Mouse (Mus musculus): Measurements from ENCODE around the gene Fam189a1. TPM values are rescaled to one million over a fixed set of nuclear protein-coding genes. Genes with fewer than 3 reads are reported as not detected.

Fam189a1 gene
- polyA plus RNA-seq, 1 experiment from 2014 or later = 13.1 TPM

DNA sequence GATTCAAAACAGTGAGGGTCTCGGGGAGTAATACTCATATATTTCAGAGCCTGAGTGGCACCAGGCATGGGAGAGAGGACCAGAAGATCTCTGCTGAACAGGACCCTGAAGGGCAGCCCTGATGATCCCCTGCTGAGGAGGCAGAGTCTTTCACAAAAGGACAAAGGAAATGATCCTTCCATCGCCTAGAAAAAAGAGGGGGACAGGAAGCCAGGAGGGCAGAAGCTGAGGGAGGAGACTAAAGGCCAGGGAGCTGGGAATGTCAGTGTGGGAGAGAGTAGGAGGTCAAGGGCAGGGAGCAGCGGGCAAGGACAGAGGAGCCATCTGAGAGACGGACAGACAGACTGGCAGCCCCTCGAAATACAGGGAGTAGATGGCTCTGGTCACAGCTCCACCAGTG, 91.7 kb downstream of the Fam189a1 start:
- Histone ChIP-seq H3K4me1 (ENCODE audit: control insufficient read depth, insufficient read depth, low read length) (no peaks in the 10 kb centered on the region; the same call in 1 of the 2 replicates), H3K9ac (replicated peaks; ENCODE audit: low read depth, low read length) (no peak overlapping the region), H3K27me3 (ENCODE audit: control insufficient read depth, insufficient read depth, low read length) (no peaks in the 10 kb centered on the region), H3K36me3 (ENCODE audit: control insufficient read depth, insufficient read depth, low read length) (no peaks in the 10 kb centered on the region), H3K4me2 (ENCODE audit: low read depth, low read length) (no peak overlapping the region), H3K9me3 (ENCODE audit: control insufficient read depth, low read length) (no peaks in the 10 kb centered on the region), H3K27ac (ENCODE audit: low read depth, low read length) (no peak overlapping the region), H3K4me3 (ENCODE audit: low read depth, low read length) (no peak overlapping the region)
- WGBS = 15% methylated on average over 5 of the region's 5 CpGs
- ATAC-seq (ENCODE audit: low read depth) = no peak

DNA sequence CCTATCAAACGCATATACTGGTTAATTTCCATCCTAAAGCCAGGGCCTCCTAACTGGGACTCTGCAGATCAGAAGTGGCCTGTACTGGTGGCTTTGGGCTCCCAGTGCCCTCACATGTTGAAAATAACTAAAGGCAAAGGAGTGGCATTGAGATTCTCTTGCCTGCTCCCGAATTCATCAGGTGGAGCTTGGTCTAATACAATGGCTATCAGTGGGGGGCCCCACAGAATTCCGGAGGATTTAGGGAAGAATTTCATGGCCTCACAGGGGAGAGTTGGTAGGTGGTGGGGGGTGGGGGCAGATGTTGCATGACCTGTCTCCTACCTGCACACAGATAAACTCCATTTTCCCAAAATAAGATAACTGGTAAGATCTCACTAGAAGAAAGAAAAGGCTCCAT, 92.3 kb downstream of the Fam189a1 start:
- Histone ChIP-seq H3K4me2 (ENCODE audit: low read depth, low read length) (no peak overlapping the region), H3K27ac (ENCODE audit: low read depth, low read length) (no peak overlapping the region), H3K4me3 (ENCODE audit: low read depth, low read length) (no peak overlapping the region), H3K27me3 (ENCODE audit: control insufficient read depth, insufficient read depth, low read length) (no peaks in the 10 kb centered on the region), H3K9ac (replicated peaks; ENCODE audit: low read depth, low read length) (no peak overlapping the region), H3K4me1 (ENCODE audit: control insufficient read depth, insufficient read depth, low read length) (no peaks in the 10 kb centered on the region; the same call in 1 of the 2 replicates), H3K36me3 (ENCODE audit: control insufficient read depth, insufficient read depth, low read length) (no peaks in the 10 kb centered on the region), H3K9me3 (ENCODE audit: control insufficient read depth, low read length) (no peaks in the 10 kb centered on the region)
- 19% methylated on average over 3 of the region's 3 CpGs for WGBS
- no peak for ATAC-seq (ENCODE audit: low read depth)

DNA sequence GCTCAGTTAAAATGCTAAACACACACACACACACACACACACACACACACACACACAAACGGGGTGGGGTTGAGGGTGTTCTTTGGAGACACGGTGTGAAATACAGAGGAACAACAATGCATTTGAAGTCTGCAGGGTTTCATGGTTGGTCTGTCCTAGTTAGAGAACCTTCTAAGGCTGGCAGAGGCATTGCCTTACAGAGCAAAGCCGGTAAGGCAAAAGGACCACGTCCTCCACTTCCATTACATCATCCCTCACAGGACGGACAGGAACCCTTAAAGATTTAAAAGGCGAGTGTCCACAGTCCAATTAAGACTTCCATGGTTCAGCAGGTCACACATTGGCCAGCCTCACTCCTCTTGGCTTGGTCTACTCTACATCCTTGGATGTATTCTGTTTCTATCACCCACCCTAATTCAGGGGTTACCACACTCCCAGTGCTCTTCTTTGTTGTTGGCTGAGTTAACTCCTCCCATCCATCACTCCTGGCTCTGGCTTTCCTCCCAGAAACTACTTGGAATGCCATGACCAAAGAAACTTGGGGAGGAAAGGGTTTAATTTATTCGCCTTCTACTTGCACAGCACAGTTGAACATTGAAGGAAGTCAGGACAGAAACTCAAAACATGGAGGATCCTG, 96.1 kb downstream of the Fam189a1 start:
- H3K9me3 ChIP-seq (ENCODE audit: control insufficient read depth, low read length) = no peaks in the 10 kb centered on the region
- no peaks in the 10 kb centered on the region for H3K4me1 ChIP-seq (ENCODE audit: control insufficient read depth, insufficient read depth, low read length)
- H3K27ac ChIP-seq (ENCODE audit: low read depth, low read length) = no peak overlapping the region
- no peak overlapping the region for H3K9ac ChIP-seq (replicated peaks; ENCODE audit: low read depth, low read length)
- H3K27me3 ChIP-seq (ENCODE audit: control insufficient read depth, insufficient read depth, low read length) = no peaks in the 10 kb centered on the region
- ATAC-seq (ENCODE audit: low read depth) = peak; percentile 65; the same call in 1 of the 2 replicates
- H3K4me3 ChIP-seq (ENCODE audit: low read depth, low read length) = no peak overlapping the region
- 65% methylated on average over 7 of the region's 7 CpGs for WGBS
- H3K4me2 ChIP-seq (ENCODE audit: low read depth, low read length) = no peak overlapping the region
- no peaks in the 10 kb centered on the region for H3K36me3 ChIP-seq (ENCODE audit: control insufficient read depth, insufficient read depth, low read length)

DNA sequence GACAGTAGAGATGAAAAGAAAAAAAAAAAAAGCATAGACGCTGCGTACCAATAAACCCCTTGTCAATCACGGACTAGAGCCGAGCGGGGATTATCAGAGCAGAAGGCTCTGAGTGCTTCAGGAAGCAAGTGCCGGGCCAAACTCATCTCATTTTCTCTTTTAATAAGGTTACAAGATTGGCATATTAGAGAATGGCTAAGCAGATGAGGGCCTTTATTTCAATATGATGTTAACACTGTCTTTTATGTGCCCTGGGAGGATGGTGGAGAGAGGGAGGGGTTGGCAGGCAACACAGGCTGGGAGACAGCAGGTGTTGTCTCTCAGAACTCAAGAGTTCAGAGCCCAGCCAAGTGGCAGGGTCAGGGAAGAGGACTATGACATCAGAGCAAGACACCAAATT, 99.5 kb downstream of the Fam189a1 start:
- ATAC-seq (ENCODE audit: low read depth) = no peak
- H3K27ac ChIP-seq (ENCODE audit: low read depth, low read length) = no peak overlapping the region
- H3K9ac ChIP-seq (replicated peaks; ENCODE audit: low read depth, low read length) = no peak overlapping the region
- 65% methylated on average over 6 of the region's 6 CpGs for WGBS
- H3K36me3 ChIP-seq (ENCODE audit: control insufficient read depth, insufficient read depth, low read length) = no peaks in the 10 kb centered on the region
- no peaks in the 10 kb centered on the region for H3K9me3 ChIP-seq (ENCODE audit: control insufficient read depth, low read length)
- H3K27me3 ChIP-seq (ENCODE audit: control insufficient read depth, insufficient read depth, low read length) = no peaks in the 10 kb centered on the region
- no peaks in the 10 kb centered on the region for H3K4me1 ChIP-seq (ENCODE audit: control insufficient read depth, insufficient read depth, low read length)
- H3K4me3 ChIP-seq (ENCODE audit: low read depth, low read length) = no peak overlapping the region
- H3K4me2 ChIP-seq (ENCODE audit: low read depth, low read length) = no peak overlapping the region

DNA sequence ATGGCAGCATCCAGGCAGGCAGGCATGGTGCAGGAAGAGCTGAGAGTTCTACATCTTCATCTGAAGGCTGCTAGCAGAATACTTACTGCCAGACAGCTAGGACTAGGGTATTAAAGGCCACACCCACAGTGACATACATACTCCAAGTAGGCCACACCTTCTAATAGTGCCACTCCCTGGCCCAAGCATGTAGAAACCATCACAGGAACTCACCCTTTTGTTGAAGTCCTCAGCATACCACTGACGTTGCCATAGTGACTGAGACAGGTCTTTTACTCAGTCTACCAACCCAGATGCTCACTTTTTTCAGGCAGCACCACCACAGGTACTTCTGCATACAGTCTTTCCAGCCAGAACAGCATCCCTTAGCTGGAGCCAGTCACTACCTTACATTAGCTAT, 104.4 kb downstream of the Fam189a1 start:
- 68% methylated on average over 1 of the region's 1 CpGs for WGBS
- no peak overlapping the region for H3K9ac ChIP-seq (replicated peaks; ENCODE audit: low read depth, low read length)
- no peak overlapping the region for H3K4me2 ChIP-seq (ENCODE audit: low read depth, low read length)
- no peaks in the 10 kb centered on the region for H3K9me3 ChIP-seq (ENCODE audit: control insufficient read depth, low read length)
- no peak overlapping the region for H3K4me3 ChIP-seq (ENCODE audit: low read depth, low read length)
- ATAC-seq (ENCODE audit: low read depth) = no peak
- H3K27ac ChIP-seq (ENCODE audit: low read depth, low read length) = no peak overlapping the region
- no peaks in the 10 kb centered on the region for H3K36me3 ChIP-seq (ENCODE audit: control insufficient read depth, insufficient read depth, low read length)
- no peaks in the 10 kb centered on the region for H3K27me3 ChIP-seq (ENCODE audit: control insufficient read depth, insufficient read depth, low read length)
- H3K4me1 ChIP-seq (ENCODE audit: control insufficient read depth, insufficient read depth, low read length) = peaks cover 6% of the 10 kb centered on the region; the same call in 1 of the 2 replicates

DNA sequence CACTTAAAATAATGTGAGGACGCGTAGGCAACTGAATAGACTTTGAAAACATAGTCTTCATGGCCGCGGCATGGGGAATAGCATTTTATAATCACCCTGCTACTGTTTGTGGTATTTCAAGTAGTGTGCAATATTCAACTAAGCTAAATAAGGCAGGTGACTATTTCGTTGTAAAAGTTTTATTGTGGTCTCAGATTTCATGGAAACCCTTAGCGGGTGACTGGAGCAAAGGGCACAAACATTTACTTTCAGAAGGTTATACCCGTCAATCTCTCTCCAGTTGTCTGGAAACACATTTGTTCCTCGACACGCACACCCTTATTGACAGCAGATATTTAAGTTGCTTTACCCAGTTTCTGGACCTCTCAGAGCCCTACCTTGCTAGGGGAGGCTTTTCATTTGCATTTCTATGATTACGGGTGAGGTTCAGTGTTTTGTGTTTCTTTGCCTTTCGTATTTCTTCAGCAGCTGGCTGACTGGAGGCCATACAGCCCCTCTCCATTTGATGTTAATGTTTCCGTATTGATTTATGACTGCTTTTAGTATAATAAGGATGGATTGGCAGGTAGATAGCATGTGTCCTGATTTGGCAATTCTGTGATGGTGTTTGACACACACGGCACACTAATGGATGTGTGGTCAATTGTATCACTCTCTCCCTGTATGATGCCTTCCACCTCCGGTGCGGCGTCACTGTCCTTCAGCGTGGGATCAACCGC, 107.0 kb downstream of the Fam189a1 start:
- H3K4me3 ChIP-seq (ENCODE audit: low read depth, low read length) = no peak overlapping the region
- no peaks in the 10 kb centered on the region for H3K9me3 ChIP-seq (ENCODE audit: control insufficient read depth, low read length)
- ATAC-seq (ENCODE audit: low read depth) = no peak
- WGBS = 76% methylated on average over 18 of the region's 18 CpGs
- H3K4me2 ChIP-seq (ENCODE audit: low read depth, low read length) = no peak overlapping the region
- H3K27me3 ChIP-seq (ENCODE audit: control insufficient read depth, insufficient read depth, low read length) = no peaks in the 10 kb centered on the region
- peaks cover 11% of the 10 kb centered on the region for H3K4me1 ChIP-seq (ENCODE audit: control insufficient read depth, insufficient read depth, low read length)
- no peak overlapping the region for H3K27ac ChIP-seq (ENCODE audit: low read depth, low read length)
- H3K9ac ChIP-seq (replicated peaks; ENCODE audit: low read depth, low read length) = no peak overlapping the region
- H3K36me3 ChIP-seq (ENCODE audit: control insufficient read depth, insufficient read depth, low read length) = no peaks in the 10 kb centered on the region

DNA sequence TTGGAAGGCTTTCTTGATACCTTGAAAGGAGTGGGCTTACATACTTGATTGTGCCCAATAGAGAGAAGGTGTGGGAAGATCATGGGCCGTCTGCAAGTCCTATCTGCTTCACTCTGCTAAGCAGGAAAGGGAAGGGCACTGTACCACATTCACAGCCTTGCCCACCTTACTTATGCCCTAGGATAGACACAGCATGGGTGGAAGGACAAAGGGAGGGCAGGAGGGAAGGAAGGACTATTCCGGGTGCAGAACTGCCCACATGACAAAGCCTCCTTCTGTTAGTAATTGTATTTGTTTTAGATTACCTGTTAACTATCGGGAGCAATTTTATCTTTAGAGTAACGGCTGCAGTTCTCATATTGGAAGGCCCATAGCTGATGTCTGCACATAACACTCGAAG, 108.7 kb downstream of the Fam189a1 start:
- Histone ChIP-seq H3K4me3 (ENCODE audit: low read depth, low read length) (no peak overlapping the region), H3K36me3 (ENCODE audit: control insufficient read depth, insufficient read depth, low read length) (no peaks in the 10 kb centered on the region), H3K4me1 (ENCODE audit: control insufficient read depth, insufficient read depth, low read length) (peaks cover 16% of the 10 kb centered on the region), H3K9ac (replicated peaks; ENCODE audit: low read depth, low read length) (no peak overlapping the region), H3K27me3 (ENCODE audit: control insufficient read depth, insufficient read depth, low read length) (no peaks in the 10 kb centered on the region), H3K4me2 (ENCODE audit: low read depth, low read length) (no peak overlapping the region), H3K27ac (ENCODE audit: low read depth, low read length) (no peak overlapping the region), H3K9me3 (ENCODE audit: control insufficient read depth, low read length) (no peaks in the 10 kb centered on the region; the same call in 1 of the 2 replicates)
- 63% methylated on average over 5 of the region's 5 CpGs for WGBS
- ATAC-seq (ENCODE audit: low read depth) = no peak

DNA sequence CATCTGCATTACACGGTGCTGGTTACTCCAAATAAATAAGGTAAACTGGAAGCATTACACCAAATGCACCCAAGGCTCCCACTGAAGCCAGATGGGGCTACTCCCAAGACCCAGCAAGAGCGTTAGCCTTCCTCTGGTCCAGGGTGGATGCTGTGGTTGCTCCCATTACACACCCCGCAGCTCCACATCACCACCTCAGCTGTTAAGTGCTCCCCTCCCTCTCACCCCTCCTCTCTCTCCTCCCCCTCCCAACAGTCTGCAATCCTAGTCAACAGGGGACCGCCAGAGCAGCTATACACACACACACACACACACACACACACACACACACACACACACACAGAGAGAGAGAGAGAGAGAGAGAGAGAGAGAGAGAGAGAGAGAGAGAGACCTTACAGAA, 109.7 kb downstream of the Fam189a1 start:
- Histone ChIP-seq H3K36me3 (ENCODE audit: control insufficient read depth, insufficient read depth, low read length) (no peaks in the 10 kb centered on the region), H3K4me2 (ENCODE audit: low read depth, low read length) (no peak overlapping the region), H3K4me3 (ENCODE audit: low read depth, low read length) (no peak overlapping the region), H3K27me3 (ENCODE audit: control insufficient read depth, insufficient read depth, low read length) (no peaks in the 10 kb centered on the region), H3K27ac (ENCODE audit: low read depth, low read length) (no peak overlapping the region), H3K4me1 (ENCODE audit: control insufficient read depth, insufficient read depth, low read length) (peaks cover 16% of the 10 kb centered on the region), H3K9ac (replicated peaks; ENCODE audit: low read depth, low read length) (no peak overlapping the region), H3K9me3 (ENCODE audit: control insufficient read depth, low read length) (no peaks in the 10 kb centered on the region; the same call in 1 of the 2 replicates)
- ATAC-seq (ENCODE audit: low read depth) = peak; percentile 13; the same call in 1 of the 2 replicates
- WGBS = 28% methylated on average over 4 of the region's 4 CpGs

DNA sequence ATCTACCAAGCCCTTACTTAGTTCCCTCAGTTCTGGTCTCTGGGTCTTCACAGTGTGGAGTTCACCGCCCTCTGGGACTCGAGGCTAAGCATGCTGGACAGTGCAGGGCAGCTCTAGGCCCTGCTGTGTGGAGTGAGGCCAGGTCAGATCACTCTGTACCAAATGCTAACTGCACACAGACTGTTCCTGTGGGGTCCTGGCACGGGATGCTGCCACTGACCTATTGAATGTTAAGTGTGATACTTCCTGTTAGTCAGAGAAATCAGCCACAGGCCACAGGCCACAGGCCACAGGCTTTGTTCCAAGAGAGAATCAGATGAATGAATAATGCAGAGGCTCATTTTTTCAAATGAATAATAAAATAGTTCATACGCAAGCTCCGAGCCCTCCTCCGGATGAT, 112.1 kb downstream of the Fam189a1 start:
- Histone ChIP-seq H3K27me3 (ENCODE audit: control insufficient read depth, insufficient read depth, low read length) (no peaks in the 10 kb centered on the region), H3K4me3 (ENCODE audit: low read depth, low read length) (no peak overlapping the region), H3K27ac (ENCODE audit: low read depth, low read length) (no peak overlapping the region), H3K4me2 (ENCODE audit: low read depth, low read length) (no peak overlapping the region), H3K9ac (replicated peaks; ENCODE audit: low read depth, low read length) (no peak overlapping the region), H3K36me3 (ENCODE audit: control insufficient read depth, insufficient read depth, low read length) (no peaks in the 10 kb centered on the region), H3K9me3 (ENCODE audit: control insufficient read depth, low read length) (no peaks in the 10 kb centered on the region; the same call in 1 of the 2 replicates), H3K4me1 (ENCODE audit: control insufficient read depth, insufficient read depth, low read length) (peaks cover 16% of the 10 kb centered on the region)
- ATAC-seq (ENCODE audit: low read depth) = no peak
- 73% methylated on average over 6 of the region's 6 CpGs for WGBS
